Mouse (Mus musculus) heart, adult 2 months (tissue): ENCODE measurements around the gene Ttll10.

ENCODE experiments used
- EP300 ChIP-seq: fragments of 200-500 bp; IDR thresholded peaks from 2 replicates; pipeline ENCODE4 v1.6.1; 2011; ENCODE audit warnings: low read depth, low read length, control low read depth; ENCODE audit not compliant: insufficient read depth
- POLR2A ChIP-seq: fragments of 200-500 bp; IDR thresholded peaks from 2 replicates; pipeline ENCODE4 v1.6.1; 2011; ENCODE audit warnings: mild to moderate bottlenecking, low read depth, low read length, control low read depth; ENCODE audit not compliant: insufficient read depth

DNA sequence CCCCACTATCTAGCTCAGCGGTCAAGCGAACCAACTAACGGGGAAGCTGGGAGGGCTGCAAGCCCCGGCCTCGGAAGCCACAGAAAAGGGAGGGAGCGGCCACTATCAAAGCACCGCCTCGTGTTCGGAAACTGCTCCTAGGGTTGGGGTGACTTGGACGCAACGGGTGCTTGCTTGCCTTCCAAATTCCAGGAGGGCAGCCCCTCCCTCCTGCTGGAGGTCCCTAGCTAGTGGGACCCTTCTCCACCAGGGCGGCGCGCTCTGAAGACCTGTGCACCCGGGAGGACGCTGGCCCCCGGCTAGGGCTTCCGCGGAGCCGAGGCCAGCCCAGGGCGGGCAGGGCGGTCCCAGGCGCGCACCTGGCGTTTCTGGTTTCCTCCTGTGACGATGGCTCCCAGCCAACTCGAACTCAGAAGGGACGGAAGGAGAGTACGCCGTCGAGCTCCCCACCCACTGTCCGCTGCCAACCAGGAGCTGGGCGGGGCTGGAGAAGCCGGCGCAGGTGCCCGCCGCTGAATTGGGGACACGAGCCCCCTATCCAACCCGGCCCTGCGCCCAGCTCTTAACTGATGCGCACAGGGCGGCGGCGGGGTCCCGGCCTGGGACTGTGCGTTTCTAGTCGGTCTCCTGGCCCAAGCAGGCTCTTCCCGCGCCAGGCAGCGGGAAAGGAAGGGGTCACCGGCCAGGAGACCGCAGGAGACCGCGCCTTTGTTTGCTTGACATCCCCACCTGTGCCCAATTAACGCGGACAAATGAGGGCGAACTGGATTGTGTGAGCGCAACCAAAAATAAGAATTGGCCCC lies 18.5 kb upstream of the Ttll10 start:
- TF ChIP-seq POLR2A (no peak), EP300 (no peak)
